Mouse (Mus musculus): Measurements from ENCODE around the gene Dhx37. TPM values are rescaled to one million over a fixed set of nuclear protein-coding genes. Genes with fewer than 3 reads are reported as not detected.
"Not testable (repeated sequence)": the region's sequence is repeated elsewhere in the genome, so short reads cannot be mapped to it uniquely, and the experiment has no call there.

The Dhx37 gene
- total RNA-seq, 2 experiments from 2014 or later: 4.3 to 4.4 TPM

DNA sequence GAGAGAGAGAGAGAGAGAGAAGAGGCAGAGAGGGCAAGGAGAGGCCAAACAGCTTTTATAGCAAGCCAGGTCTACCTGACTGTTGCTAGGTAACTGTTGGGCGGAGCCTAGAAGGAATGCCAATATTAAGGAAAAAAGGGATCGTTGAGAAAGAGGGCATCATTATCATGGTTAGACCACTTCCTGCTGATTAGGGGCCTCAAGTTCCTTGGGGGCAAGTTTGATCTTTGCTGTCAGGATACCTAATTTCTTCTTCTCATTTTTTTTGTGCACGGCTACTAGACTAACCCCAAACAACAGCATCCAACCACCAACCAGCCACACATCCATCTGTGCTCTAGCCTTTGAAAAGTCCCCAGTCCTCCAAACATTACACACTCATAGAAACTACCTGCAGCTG is 10.0 kb upstream of the Dhx37 start:
- no peak overlapping the region for H3K4me3 ChIP-seq
- DNase-seq: no peak
- TF ChIP-seq CTCF (IDR thresholded peaks at IDR 0.05): no peak
- intact Hi-C loops (cut with DNase I): no loop called here
- H3K27ac ChIP-seq: no peak overlapping the region

DNA sequence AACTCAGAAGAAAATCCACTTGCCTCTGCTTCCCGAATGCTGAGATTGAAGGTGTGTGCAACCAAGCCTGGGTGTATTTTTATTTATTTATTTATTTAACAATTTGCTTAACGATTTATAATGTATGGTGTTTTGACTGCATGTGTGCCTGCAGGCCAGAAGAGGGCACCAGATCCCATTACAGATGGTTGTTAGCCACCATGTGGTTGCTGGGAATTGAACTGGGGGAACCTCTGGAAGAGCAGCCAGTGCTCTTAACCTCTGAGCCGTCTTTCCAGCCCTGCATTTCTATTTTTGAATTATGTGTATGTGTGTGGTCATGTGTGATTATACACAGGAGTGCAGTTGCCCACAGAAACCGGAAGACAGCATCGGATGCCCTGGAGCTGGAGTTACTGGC is 9.4 kb upstream of the Dhx37 start:
- no peak overlapping the region for H3K27ac ChIP-seq
- DNase-seq: no peak
- peak; percentile 40 for TF ChIP-seq CTCF (IDR thresholded peaks at IDR 0.05)
- no peak overlapping the region for H3K4me3 ChIP-seq
- intact Hi-C loops (cut with DNase I): no loop called here

DNA sequence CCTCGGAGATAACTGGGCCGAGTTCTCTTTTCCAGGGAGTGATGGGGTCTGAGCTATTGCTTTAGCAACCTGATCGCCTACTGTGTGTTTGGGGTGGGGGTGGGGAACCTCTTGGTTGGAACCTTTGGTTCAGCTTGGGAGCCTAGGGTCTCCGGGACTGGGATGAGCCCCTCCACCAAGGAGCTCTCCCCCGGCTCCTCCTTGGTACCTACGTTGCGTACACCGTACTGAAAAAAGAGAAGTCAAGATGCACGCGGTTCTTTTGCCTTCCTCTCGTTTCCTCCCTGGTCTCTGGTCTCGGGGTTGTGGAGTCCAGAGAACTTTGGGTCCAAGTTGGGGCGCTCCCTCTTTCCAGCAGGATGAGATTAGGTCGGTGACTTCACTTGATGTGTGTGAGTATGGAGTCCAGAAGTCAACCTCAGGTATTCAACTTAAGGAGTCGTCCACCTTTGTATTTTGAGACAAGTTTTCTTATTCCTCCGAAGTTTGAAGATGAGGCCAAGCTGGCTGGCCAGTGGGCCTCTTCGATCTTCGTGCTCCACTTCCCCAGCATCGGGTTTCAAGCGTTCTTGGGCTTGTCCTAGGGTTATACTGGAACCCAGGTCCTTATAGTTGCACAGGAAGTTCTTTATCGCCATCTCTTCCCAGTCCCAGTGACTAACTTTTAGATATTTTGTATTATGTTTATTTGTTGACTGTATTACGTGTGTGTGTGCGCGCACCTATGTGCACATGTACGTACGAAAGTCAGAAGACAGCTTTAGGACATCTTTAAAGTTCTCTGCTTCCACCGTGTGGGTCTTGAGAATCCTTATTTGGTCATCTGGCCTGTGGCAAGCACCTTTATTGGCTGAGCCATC is 8.4 kb upstream of the Dhx37 start:
- H3K4me3 ChIP-seq: peak overlapping the region; percentile 94
- no peak for TF ChIP-seq CTCF (IDR thresholded peaks at IDR 0.05)
- no peak for DNase-seq
- intact Hi-C loops (cut with DNase I): no loop called here
- H3K27ac ChIP-seq: peak overlapping the region; percentile 84

DNA sequence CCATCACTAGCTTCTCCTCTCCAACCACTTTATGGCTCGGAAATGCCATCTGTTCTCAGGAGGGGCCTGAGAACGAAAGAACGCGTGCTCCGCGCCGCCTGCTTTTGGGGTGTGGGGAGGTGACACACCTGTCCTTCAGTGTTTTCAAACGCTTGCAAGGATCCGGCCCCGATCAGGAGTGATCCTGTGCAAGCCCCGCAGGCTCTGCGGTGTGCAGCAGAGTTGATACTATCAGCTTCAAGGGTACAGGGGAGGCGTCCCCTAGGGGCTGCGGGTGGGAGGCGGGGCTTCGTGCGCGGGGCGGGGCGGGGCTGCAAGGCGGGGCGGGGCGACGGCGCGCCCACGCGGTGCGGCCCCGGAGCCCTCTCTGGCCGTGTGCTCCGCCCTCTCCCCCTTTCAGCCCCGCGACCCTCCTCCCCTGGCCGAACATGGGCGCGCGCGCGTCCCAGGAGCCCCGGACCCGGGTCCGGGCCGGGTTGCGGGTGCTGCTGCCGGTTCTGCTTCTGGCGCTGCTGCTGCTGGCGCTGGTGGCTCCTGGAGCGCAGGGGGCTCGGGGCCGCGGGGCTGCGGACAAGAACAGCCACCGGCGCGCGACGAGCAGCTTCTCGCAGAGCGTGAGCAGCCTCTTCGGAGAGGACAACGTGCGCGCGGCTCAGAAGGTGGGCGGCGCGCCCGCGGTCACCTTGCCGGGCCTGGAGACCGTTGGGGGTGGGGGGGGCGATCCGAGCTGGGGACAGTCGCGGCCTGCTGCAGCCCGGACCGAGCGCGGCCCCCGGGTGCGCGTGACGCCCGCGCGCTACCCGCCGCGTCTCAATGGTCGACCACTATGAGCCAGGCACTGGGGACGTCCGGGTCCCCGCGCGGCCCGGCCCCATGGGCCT is 7.6 kb upstream of the Dhx37 start, which contains the start of gene Bri3bp:
Gene Bri3bp (plus strand): TSS at position 335 of the 881 bp plus-strand sequence.
- no peak for TF ChIP-seq CTCF (IDR thresholded peaks at IDR 0.05)
- intact Hi-C loops (cut with DNase I): no loop called here
- Histone ChIP-seq H3K4me3 (peak within 1 kb of the TSS; percentile 94), H3K27ac (peak within 1 kb of the TSS; percentile 84)
- peak; percentile 63 for DNase-seq

DNA sequence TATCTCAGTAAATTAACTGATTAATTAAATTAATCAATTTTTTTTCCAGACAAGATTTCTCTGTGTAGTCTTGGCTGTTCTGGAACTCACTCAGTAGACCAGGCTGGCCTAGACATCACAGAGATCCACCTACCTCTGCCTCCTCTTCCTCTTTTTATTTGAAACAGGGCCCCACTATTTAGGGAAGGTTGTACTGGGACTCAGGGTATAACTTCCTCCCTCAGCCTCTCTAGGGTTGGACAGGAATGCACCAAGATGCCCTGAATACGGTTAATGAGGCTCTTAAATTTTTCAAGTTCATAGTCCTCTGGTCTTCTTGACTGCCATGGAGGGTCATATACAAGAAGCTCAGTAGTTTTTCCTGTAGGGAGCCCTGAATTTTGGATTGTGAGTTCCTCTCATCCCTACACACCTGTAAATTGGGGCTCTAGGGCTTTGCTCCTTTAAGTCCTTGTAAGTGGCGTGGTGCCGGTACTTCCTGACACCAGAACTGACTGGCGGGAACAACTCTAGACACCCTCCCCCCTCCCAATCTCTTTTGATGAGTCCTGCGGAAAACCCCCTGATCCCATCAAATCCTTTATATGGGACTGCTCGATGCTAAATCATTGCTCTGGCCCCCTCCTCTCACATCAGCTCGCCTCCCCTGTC is 6.8 kb upstream of the Dhx37 start:
- H3K27ac ChIP-seq: peak overlapping the region; percentile 84
- intact Hi-C loops (cut with DNase I): no loop called here
- no peak for DNase-seq
- TF ChIP-seq CTCF (IDR thresholded peaks at IDR 0.05): no peak
- H3K4me3 ChIP-seq: peak overlapping the region; percentile 94

DNA sequence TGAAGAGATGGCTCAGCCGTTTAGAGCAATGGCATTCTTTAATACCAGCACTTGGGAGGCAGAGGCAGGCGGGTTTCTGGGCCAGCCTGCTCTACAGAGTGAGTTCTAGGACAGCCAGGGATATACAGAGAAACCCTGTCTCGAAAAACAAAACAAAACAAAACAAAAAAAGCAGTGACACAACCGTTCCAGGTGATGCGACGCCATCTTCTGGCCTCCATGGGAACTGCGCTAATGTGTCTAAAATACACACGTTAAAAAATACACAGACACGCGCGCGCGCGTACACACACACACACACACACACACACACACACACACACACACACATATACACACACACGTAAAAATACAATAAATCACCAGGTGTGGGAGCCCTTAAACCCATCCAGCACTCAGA is 426 bp upstream of the Dhx37 start:
- TF ChIP-seq CTCF (IDR thresholded peaks at IDR 0.05): peak; percentile 32
- H3K27ac ChIP-seq: peak overlapping the region; percentile 64
- DNase-seq; intact Hi-C loops (cut with DNase I): not testable (repeated sequence)
- H3K4me3 ChIP-seq: peak overlapping the region; percentile 95

DNA sequence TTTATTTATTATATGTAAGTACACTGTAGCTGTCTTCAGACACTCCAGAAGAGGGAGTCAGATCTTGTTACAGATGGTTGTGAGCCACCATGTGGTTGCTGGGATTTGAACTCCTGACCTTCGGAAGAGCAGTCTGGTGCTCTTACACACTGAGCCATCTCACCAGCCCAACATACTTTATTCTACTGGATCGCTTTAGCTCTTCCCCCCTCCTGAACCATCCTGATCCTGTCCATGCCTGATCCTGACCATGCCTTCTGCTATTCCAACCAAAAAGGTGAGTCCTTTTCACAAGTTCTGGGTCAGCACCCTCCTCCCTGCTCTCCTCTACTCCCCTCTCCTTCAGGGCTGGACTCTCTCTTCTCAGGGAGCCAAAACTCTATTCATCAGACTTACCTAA is 1.6 kb downstream of the Dhx37 start:
- intact Hi-C loops (cut with DNase I); H3K27ac ChIP-seq; H3K4me3 ChIP-seq; DNase-seq: not testable (repeated sequence)

DNA sequence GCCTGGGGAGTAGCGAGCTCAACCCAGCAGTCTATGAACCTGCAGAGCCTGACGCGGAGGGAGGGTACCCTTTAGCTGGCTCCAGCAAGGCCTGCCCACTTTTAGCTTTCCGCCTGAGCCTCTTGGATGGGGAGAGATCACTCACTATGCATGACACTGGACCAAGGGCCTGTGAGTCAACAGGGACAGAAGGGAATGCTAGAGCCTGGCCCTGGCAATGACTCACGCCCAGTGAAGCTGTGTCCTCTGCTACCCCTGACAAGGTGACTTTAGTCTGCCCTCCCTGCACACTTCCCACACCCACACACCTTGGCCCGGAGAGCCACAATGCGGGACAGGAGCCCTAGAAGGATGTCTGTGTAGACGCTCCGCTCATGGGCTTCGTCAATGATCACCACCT is 7.6 kb downstream of the Dhx37 start:
- H3K4me3 ChIP-seq: no peak overlapping the region
- intact Hi-C loops (cut with DNase I): no loop called here
- TF ChIP-seq CTCF (IDR thresholded peaks at IDR 0.05): no peak
- H3K27ac ChIP-seq: no peak overlapping the region
- DNase-seq: no peak

DNA sequence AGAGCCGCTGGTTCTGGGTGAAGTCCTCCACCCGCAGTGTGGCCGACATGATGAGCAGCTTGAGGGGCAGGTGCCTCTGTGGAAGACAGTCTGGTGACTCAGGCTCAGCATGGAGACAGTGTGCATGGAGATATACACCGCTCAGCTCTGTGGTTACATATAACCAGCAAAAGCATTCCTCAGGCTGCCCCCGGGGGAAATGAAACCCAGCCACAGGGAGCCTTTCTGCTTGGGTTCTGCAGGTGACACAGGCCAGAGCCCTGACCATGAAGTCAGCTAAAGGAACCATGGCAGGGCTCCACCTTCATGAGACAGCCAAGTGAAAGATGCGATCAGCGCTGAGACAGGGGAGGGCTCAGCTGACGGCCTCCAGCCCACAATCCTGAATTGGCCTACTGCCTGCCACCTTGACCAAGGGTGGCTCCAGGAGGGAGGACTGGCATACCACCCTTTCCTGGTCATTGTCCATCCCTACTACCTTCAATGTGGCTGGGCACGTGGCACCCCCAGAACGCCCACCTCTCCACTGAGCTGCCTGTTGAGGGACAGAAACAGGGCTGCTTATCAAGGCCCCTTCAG is 8.1 kb downstream of the Dhx37 start:
- TF ChIP-seq CTCF (IDR thresholded peaks at IDR 0.05): no peak
- no peak overlapping the region for H3K4me3 ChIP-seq
- H3K27ac ChIP-seq: no peak overlapping the region
- intact Hi-C loops (cut with DNase I): no loop called here
- DNase-seq: no peak

DNA sequence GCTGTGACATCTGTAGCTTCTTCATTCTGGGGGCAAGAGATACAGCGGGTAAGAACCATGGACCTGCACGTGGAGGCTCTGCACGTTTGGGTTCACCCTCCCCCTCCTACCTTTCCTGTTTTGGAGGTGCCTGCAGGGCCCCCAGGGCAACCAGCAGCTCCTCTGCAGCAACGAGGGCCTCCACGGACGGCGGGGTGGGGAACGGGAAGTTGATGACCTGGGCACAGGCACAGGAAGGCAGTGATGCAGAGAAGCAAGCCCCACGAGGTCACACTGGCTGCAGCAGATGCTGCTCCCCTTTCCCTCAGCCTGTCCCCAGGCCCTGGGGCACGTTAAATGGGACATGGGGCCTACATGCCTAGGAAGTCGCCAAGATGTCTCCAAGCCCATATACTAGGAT is 14.8 kb downstream of the Dhx37 start:
- H3K4me3 ChIP-seq: no peak overlapping the region
- intact Hi-C loops (cut with DNase I): no loop called here
- no peak for DNase-seq
- H3K27ac ChIP-seq: no peak overlapping the region
- no peak for TF ChIP-seq CTCF (IDR thresholded peaks at IDR 0.05)

DNA sequence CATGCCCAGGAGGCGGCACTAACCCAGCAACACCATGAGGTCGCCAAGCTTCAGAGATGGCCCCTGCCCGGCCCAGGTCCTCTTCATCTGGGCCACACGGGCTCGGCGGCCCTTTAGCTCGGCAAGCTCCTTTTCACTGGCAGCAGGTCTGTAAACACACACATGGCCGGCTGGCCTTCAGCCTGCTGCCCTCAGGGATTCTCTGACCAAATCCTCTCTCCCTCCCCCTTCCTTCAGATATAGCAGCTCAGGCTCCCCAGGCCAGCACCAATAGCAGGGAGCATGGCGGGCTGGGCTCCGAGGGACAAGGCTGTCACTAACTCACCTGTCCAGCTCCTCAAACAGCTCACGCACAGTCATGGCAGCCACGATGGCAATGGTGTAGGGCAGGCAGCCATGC is 15.3 kb downstream of the Dhx37 start:
- TF ChIP-seq CTCF (IDR thresholded peaks at IDR 0.05): no peak

DNA sequence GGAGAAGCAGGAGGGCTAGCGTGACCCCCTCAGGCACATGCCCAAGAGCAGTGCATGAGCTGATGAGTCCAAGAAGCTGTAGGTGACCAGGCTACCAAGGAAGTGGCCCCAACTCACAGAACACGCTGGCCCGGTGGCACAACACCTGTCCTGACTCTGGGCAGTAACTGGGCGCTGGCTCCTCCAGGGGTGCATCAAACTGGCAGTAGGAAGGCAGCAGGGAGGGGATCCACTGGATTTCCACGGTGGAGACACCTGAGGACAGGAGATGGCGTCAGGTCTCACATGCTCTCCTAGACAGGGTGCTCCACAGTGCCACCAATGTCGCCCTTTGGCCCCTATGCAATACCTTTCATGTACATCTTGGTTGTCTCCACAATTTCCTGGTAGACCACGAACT is 17.7 kb downstream of the Dhx37 start:
- no peak for DNase-seq
- H3K27ac ChIP-seq: no peak overlapping the region
- TF ChIP-seq CTCF (IDR thresholded peaks at IDR 0.05): no peak
- intact Hi-C loops (cut with DNase I): no loop called here
- no peak overlapping the region for H3K4me3 ChIP-seq

More for the DNA sequence above, 15.3 kb downstream of the Dhx37 start:
- Histone ChIP-seq H3K4me3 (no peak overlapping the region), H3K27ac (no peak overlapping the region)
- no peak for DNase-seq
- intact Hi-C loops (cut with DNase I): no loop called here
